Mouse (Mus musculus) megakaryocyte progenitor cell, adult 5-6 weeks (primary cell): ENCODE measurements at regions not wholly inside any gene's neighbourhood (a gene's known extent, or its start where the extent isn't known, plus 50 kb on each side); places are given as distances from the start of the nearest gene placed in this dataset.

Experiments
- ATAC-seq: replicated peaks from 2 replicates; pipeline ENCODE4 v1.8.0; 2016; ENCODE audit warnings: mild to moderate bottlenecking, moderate TSS enrichment, inconsistent platforms; ENCODE audit not compliant: poor library complexity

GRCm38 (mm10) chrX:10647332-10647731 lies 67.5 kb upstream of the Mid1ip1 start:
- ATAC-seq = no peak

DNA sequence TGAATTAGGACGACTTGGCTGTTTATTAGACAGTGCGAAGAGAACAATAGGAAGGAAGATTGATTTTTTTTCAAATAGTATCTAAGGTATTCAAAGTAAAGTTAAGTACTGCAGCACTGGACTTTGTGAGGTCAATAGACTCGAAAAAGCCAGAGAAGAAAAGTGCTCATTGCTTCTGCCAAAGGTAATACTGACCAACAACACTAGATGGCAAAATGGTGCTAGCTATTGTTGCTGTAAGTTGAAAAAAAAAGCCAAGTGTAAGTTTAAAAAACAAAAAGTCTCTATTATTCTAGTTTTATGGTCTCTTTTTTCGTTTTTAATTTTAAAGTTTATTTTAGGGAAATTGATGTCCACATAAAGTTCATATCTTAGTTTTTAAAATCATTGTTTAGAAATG lies 63.9 kb upstream of the Mid1ip1 start:
- 0 out of 2 replicates have a peak, but pooled peaks have one; percentile 48 for ATAC-seq
